Mouse (Mus musculus) midbrain, embryonic 14.5 days (tissue): ENCODE data around the gene Ica1l. TPM values are rescaled to one million over a fixed set of nuclear protein-coding genes. Genes with fewer than 3 reads are reported as not detected.

Source experiments
- ATAC-seq: fragments of 200-750 bp; cut with Nextera tagmentation; 2 replicates; pipeline ENCODE4 v1.8.0; 2017; ENCODE audit warnings: moderate number of reproducible peaks, moderate library complexity; ENCODE audit not compliant: low FRiP score, low TSS enrichment
- DNase-seq: peaks from one replicate; pipeline ENCODE4 v3.0.0-alpha.2; 2015
- H3K27ac ChIP-seq: fragments of 300-500 bp; sonication (generic); replicated peaks from 2 replicates; pipeline ENCODE4 v1.5.1; 2014; ENCODE audit warnings: mild to moderate bottlenecking, low read depth, low read length, moderate library complexity
- H3K27me3 ChIP-seq: fragments of 300-500 bp; sonication (generic); 2 replicates; pipeline ENCODE4 v1.6.1; 2014; ENCODE audit warnings: low read length, control low read depth, mixed read lengths; ENCODE audit not compliant: control insufficient read depth, insufficient read depth
- H3K36me3 ChIP-seq: fragments of 300-500 bp; sonication (generic); 2 replicates; pipeline ENCODE4 v1.6.1; 2014; ENCODE audit warnings: low read length, control low read depth; ENCODE audit not compliant: control insufficient read depth, insufficient read depth
- H3K4me1 ChIP-seq: fragments of 300-500 bp; sonication (generic); 2 replicates; pipeline ENCODE4 v1.6.1; 2014; ENCODE audit warnings: mild to moderate bottlenecking, antibody characterized with exemption, low read length, control low read depth; ENCODE audit not compliant: control insufficient read depth, insufficient read depth
- H3K4me2 ChIP-seq: fragments of 300-500 bp; sonication (generic); 2 replicates; pipeline ENCODE4 v1.6.1; 2014; ENCODE audit warnings: mild to moderate bottlenecking, low read length, moderate library complexity
- H3K4me3 ChIP-seq: fragments of 300-500 bp; sonication (generic); replicated peaks from 2 replicates; pipeline ENCODE4 v1.5.1; 2014; ENCODE audit warnings: low read depth, low read length
- H3K9ac ChIP-seq: fragments of 300-500 bp; sonication (generic); replicated peaks from 2 replicates; pipeline ENCODE4 v1.6.1; 2014; ENCODE audit warnings: mild to moderate bottlenecking, low read length, moderate library complexity
- H3K9me3 ChIP-seq: fragments of 300-500 bp; sonication (generic); 2 replicates; pipeline ENCODE4 v1.6.1; 2016; ENCODE audit warnings: low read length, control low read depth, mixed read lengths; ENCODE audit not compliant: control insufficient read depth
- WGBS: fragments of 180-500 bp; shearing (Covaris S2); extraction: QIAGEN DNeasy Blood & Tissue Kit; methylation state at CpG from one replicate; pipeline ENCODE4 v1.1.7; 2014; 5-methylcytosine and 5-hydroxymethylcytosine counted together
- polyA plus RNA-seq: library from polyadenylated mRNA; unstranded; fragments of >200 nt; fragmentation: Nextera tagmentation; extraction: Ambion mirVana; gene quantifications from 2 replicates; pipeline ENCODE4 v1.2.1, GENCODE M21; 2014

Gene Ica1l
- polyA plus RNA-seq, 1 experiment from 2014 or later, result 42.9 TPM

- no peaks in the 10 kb centered on the region for H3K9me3 ChIP-seq
- H3K4me3 ChIP-seq, result no peak overlapping the region
- no peak overlapping the region for H3K27ac ChIP-seq
- H3K27me3 ChIP-seq, result no peaks in the 10 kb centered on the region
- no peaks in the 10 kb centered on the region for H3K4me1 ChIP-seq
- no peak for DNase-seq
- 0 out of 2 replicates have a peak, but pooled peaks cover 3% of the 10 kb centered on the region for H3K36me3 ChIP-seq
- H3K4me2 ChIP-seq, result no peak overlapping the region
- no peak overlapping the region for H3K9ac ChIP-seq
- WGBS, result 91% methylated on average over 1 of the region's 1 CpGs
- no peak for ATAC-seq
Measured at GRCm38 (mm10) chr1:59945969-59946368, 97.0 kb downstream of the Ica1l start.

- no peak for ATAC-seq
- H3K36me3 ChIP-seq, result no peaks in the 10 kb centered on the region
- H3K27me3 ChIP-seq, result no peaks in the 10 kb centered on the region
- WGBS, result 72% methylated on average over 5 of the region's 5 CpGs
- no peak overlapping the region for H3K9ac ChIP-seq
- H3K4me1 ChIP-seq, result no peaks in the 10 kb centered on the region
- H3K4me3 ChIP-seq, result no peak overlapping the region
- DNase-seq, result no peak
- H3K9me3 ChIP-seq, result no peaks in the 10 kb centered on the region
- no peak overlapping the region for H3K4me2 ChIP-seq
- no peak overlapping the region for H3K27ac ChIP-seq
Measured at GRCm38 (mm10) chr1:59943825-59944224, 99.2 kb downstream of the Ica1l start.

GRCm38 (mm10) chr1:59942057-59942790 is 100.8 kb downstream of the Ica1l start:
- WGBS, result 87% methylated on average over 6 of the region's 6 CpGs
- DNase-seq, result no peak
- no peaks in the 10 kb centered on the region for H3K36me3 ChIP-seq
- H3K4me2 ChIP-seq, result no peak overlapping the region
- H3K27ac ChIP-seq, result no peak overlapping the region
- H3K4me1 ChIP-seq, result no peaks in the 10 kb centered on the region
- no peak overlapping the region for H3K9ac ChIP-seq
- H3K27me3 ChIP-seq, result no peaks in the 10 kb centered on the region
- H3K4me3 ChIP-seq, result no peak overlapping the region
- H3K9me3 ChIP-seq, result no peaks in the 10 kb centered on the region
- ATAC-seq, result no peak

- Histone ChIP-seq H3K4me3 (no peak overlapping the region), H3K36me3 (no peaks in the 10 kb centered on the region), H3K27me3 (no peaks in the 10 kb centered on the region), H3K4me1 (no peaks in the 10 kb centered on the region), H3K9me3 (no peaks in the 10 kb centered on the region), H3K9ac (no peak overlapping the region), H3K4me2 (no peak overlapping the region), H3K27ac (no peak overlapping the region)
- no peak for ATAC-seq
- 93% methylated on average over 1 of the region's 1 CpGs for WGBS
- no peak for DNase-seq
Measured at GRCm38 (mm10) chr1:59941063-59941462, 101.9 kb downstream of the Ica1l start.

GRCm38 (mm10) chr1:59932991-59933390 is 110.0 kb downstream of the Ica1l start:
- no peaks in the 10 kb centered on the region for H3K36me3 ChIP-seq
- no peaks in the 10 kb centered on the region for H3K4me1 ChIP-seq
- no peak overlapping the region for H3K27ac ChIP-seq
- no peaks in the 10 kb centered on the region for H3K9me3 ChIP-seq
- no peak overlapping the region for H3K4me2 ChIP-seq
- no peaks in the 10 kb centered on the region for H3K27me3 ChIP-seq
- no peak overlapping the region for H3K4me3 ChIP-seq
- ATAC-seq (no peak), DNase-seq (no peak)
- WGBS, result 69% methylated on average over 2 of the region's 2 CpGs
- H3K9ac ChIP-seq, result no peak overlapping the region

Other genes with a start within 250 kb of the Ica1l start
- gene Fam117b, start 130.2 kb downstream of the Ica1l start, polyA plus RNA-seq, result 58.0 and 65.6 TPM in 2 replicates
- 8.1 and 10.3 TPM in 2 replicates for gene Carf, start 55.1 kb upstream of the Ica1l start, polyA plus RNA-seq
- 45.0 and 50.6 TPM in 2 replicates for gene Wdr12, start 55.5 kb upstream of the Ica1l start, polyA plus RNA-seq
- 12.7 and 13.3 TPM in 2 replicates for gene Nbeal1, start 137.4 kb upstream of the Ica1l start, polyA plus RNA-seq